Mouse (Mus musculus) bone marrow, adult 2 months (tissue): ENCODE measurements around the gene Zfp668.

Experiments
- CTCF ChIP-seq: fragments of 200-500 bp; IDR thresholded peaks from 2 replicates; pipeline ENCODE4 v1.5.1; 2011; ENCODE audit warnings: low read length, control low read depth; ENCODE audit not compliant: control insufficient read depth, insufficient read depth
- POLR2A ChIP-seq: fragments of 200-500 bp; IDR thresholded peaks from 2 replicates; pipeline ENCODE4 v1.6.1; 2011; ENCODE audit warnings: low read depth, mild to moderate bottlenecking, control low read depth, low read length, borderline replicate concordance; ENCODE audit not compliant: control insufficient read depth

- TF ChIP-seq CTCF (no peak), POLR2A (peak; percentile 47; the same call in 1 of the 2 replicates)
Observed at GRCm38 (mm10) chr7:127842001-127842718, 34.5 kb downstream of the Zfp668 start.
